Mouse (Mus musculus) cerebellum, adult 9-10 months (tissue): ENCODE results near the gene Elf1.

Experiments
- DNase-seq: peaks from one replicate; pipeline ENCODE4 v3.0.0; 2022

Elf1 gene

GRCm38 (mm10) chr14:79494349-79494748 is 13.4 kb downstream of the Elf1 start:
- no peak for DNase-seq

GRCm38 (mm10) chr14:79499326-79499725 is 18.3 kb downstream of the Elf1 start:
- DNase-seq, result no peak

- no peak for DNase-seq
Measured at GRCm38 (mm10) chr14:79500756-79501155, 19.8 kb downstream of the Elf1 start.

- DNase-seq, result no peak
Measured at GRCm38 (mm10) chr14:79503371-79504075, 22.5 kb downstream of the Elf1 start.

GRCm38 (mm10) chr14:79504246-79505006 is 23.4 kb downstream of the Elf1 start:
- no peak for DNase-seq

- DNase-seq, result no peak
Measured at GRCm38 (mm10) chr14:79506207-79506606, 25.2 kb downstream of the Elf1 start.

- DNase-seq, result no peak
Measured at GRCm38 (mm10) chr14:79507846-79508245, 26.9 kb downstream of the Elf1 start.

- DNase-seq, result no peak
Measured at GRCm38 (mm10) chr14:79508662-79509305, 27.8 kb downstream of the Elf1 start.

GRCm38 (mm10) chr14:79511521-79511920 is 30.5 kb downstream of the Elf1 start:
- DNase-seq, result no peak

GRCm38 (mm10) chr14:79513951-79514350 is 33.0 kb downstream of the Elf1 start:
- DNase-seq, result no peak

- DNase-seq, result no peak
Measured at GRCm38 (mm10) chr14:79515100-79515499, 34.1 kb downstream of the Elf1 start.

GRCm38 (mm10) chr14:79515511-79516242 is 34.7 kb downstream of the Elf1 start:
- no peak for DNase-seq

- no peak for DNase-seq
Measured at GRCm38 (mm10) chr14:79516243-79516610, 35.2 kb downstream of the Elf1 start.

- DNase-seq, result no peak
Measured at GRCm38 (mm10) chr14:79516751-79517150, 35.8 kb downstream of the Elf1 start.

- DNase-seq, result no peak
Measured at GRCm38 (mm10) chr14:79517185-79517740, 36.3 kb downstream of the Elf1 start.

GRCm38 (mm10) chr14:79518123-79518522 is 37.1 kb downstream of the Elf1 start:
- no peak for DNase-seq

- no peak for DNase-seq
Measured at GRCm38 (mm10) chr14:79518761-79519662, 38.0 kb downstream of the Elf1 start.

- no peak for DNase-seq
Measured at GRCm38 (mm10) chr14:79519663-79519975, 38.6 kb downstream of the Elf1 start.

GRCm38 (mm10) chr14:79520612-79521011 is 39.6 kb downstream of the Elf1 start:
- no peak for DNase-seq

GRCm38 (mm10) chr14:79521056-79521455 is 40.1 kb downstream of the Elf1 start:
- DNase-seq, result no peak

- DNase-seq, result no peak
Measured at GRCm38 (mm10) chr14:79521471-79522117, 40.6 kb downstream of the Elf1 start.
